Mouse (Mus musculus): Measurements from ENCODE around the gene Galk1. TPM values are rescaled to one million over a fixed set of nuclear protein-coding genes. Genes with fewer than 3 reads are reported as not detected.

Gene Galk1
- polyA plus RNA-seq, 2 experiments: 55.9 to 102 TPM

GRCm38 (mm10) chr11:115999538-116000143, 12.9 kb downstream of the Galk1 start:
- DNase-seq (ENCODE audit: low read depth in 3 of 3, low spot score in 3 of 3): peak in 2 of 3 experiments; percentile 53 to 55
- 7% methylated on average over 14 of the region's 14 CpGs for WGBS (ENCODE audit: insufficient replicate concordance)

GRCm38 (mm10) chr11:115999027-115999426, 13.5 kb downstream of the Galk1 start:
- 13% methylated on average over 7 of the region's 7 CpGs for WGBS (ENCODE audit: insufficient replicate concordance)
- Histone ChIP-seq H3K4me1 (replicated peaks; ENCODE audit: control insufficient read depth in 2 of 2, insufficient read depth in 2 of 2, low read length in 1 of 2) (peaks cover 0 to 2% of the 10 kb centered on the region in 2 experiments; a peak in 1 of 4 replicates), H3K4me2 (ENCODE audit: low read depth) (no peak overlapping the region), H3K9me3 (ENCODE audit: control insufficient read depth, low read length) (no peaks in the 10 kb centered on the region), H3K36me3 (replicated peaks; ENCODE audit: control insufficient read depth, insufficient read depth, low read depth) (no peaks in the 10 kb centered on the region), H3K4me3 (ENCODE audit: insufficient read depth in 1 of 2, low read depth in 2 of 2, low read length in 2 of 2) (no peak overlapping the region), H3K27ac (no peak overlapping the region), H3K27me3 (ENCODE audit: control insufficient read depth, insufficient read depth, low read length) (no peaks in the 10 kb centered on the region), H3K9ac (replicated peaks) (no peak overlapping the region)
- DNase-seq (ENCODE audit: low read depth in 3 of 3, low spot score in 3 of 3): no peak
- no peak for TF ChIP-seq EP300 (IDR thresholded peaks at IDR 0.05; ENCODE audit: low read depth)
- no peak for TF ChIP-seq CTCF (IDR thresholded peaks at IDR 0.05; ENCODE audit: low read depth)
- ATAC-seq (ENCODE audit: insufficient read depth): 0 out of 2 replicates have a peak, but pooled peaks have one; percentile 4

More at GRCm38 (mm10) chr11:115999538-116000143, 12.9 kb downstream of the Galk1 start:
- Histone ChIP-seq H3K4me2 (ENCODE audit: low read depth) (no peak overlapping the region), H3K27ac (no peak overlapping the region), H3K9me3 (ENCODE audit: control insufficient read depth, low read length) (no peaks in the 10 kb centered on the region), H3K27me3 (ENCODE audit: control insufficient read depth, insufficient read depth, low read length) (no peaks in the 10 kb centered on the region), H3K4me3 (ENCODE audit: insufficient read depth in 1 of 2, low read depth in 2 of 2, low read length in 2 of 2) (no peak overlapping the region), H3K4me1 (replicated peaks; ENCODE audit: control insufficient read depth in 2 of 2, insufficient read depth in 2 of 2, low read length in 1 of 2) (peaks cover 5% of the 10 kb centered on the region in 2 experiments; a peak in 3 of 4 replicates), H3K36me3 (replicated peaks; ENCODE audit: control insufficient read depth, insufficient read depth, low read depth) (no peaks in the 10 kb centered on the region), H3K9ac (replicated peaks) (no peak overlapping the region)
- ATAC-seq (ENCODE audit: insufficient read depth): 0 out of 2 replicates have a peak, but pooled peaks have one; percentile 23
- TF ChIP-seq EP300 (IDR thresholded peaks at IDR 0.05; ENCODE audit: low read depth) (no peak), CTCF (IDR thresholded peaks at IDR 0.05; ENCODE audit: low read depth) (peak; percentile 74)

GRCm38 (mm10) chr11:115997662-115998061, 14.9 kb downstream of the Galk1 start:
- no peak overlapping the region for H3K4me3 ChIP-seq (ENCODE audit: insufficient read depth in 1 of 2, low read depth in 2 of 2, low read length in 2 of 2)
- no peak overlapping the region for H3K4me2 ChIP-seq (ENCODE audit: low read depth)
- no peak overlapping the region for H3K27ac ChIP-seq
- no peaks in the 10 kb centered on the region for H3K36me3 ChIP-seq (replicated peaks; ENCODE audit: control insufficient read depth, insufficient read depth, low read depth)
- WGBS (ENCODE audit: insufficient replicate concordance): 74% methylated on average over 5 of the region's 5 CpGs
- no peaks in the 10 kb centered on the region for H3K9me3 ChIP-seq (ENCODE audit: control insufficient read depth, low read length)
- TF ChIP-seq EP300 (IDR thresholded peaks at IDR 0.05; ENCODE audit: low read depth) (no peak), CTCF (IDR thresholded peaks at IDR 0.05; ENCODE audit: low read depth) (no peak)
- H3K27me3 ChIP-seq (ENCODE audit: control insufficient read depth, insufficient read depth, low read length): no peaks in the 10 kb centered on the region
- peaks cover 0 to 2% of the 10 kb centered on the region in 2 experiments; a peak in 1 of 4 replicates for H3K4me1 ChIP-seq (replicated peaks; ENCODE audit: control insufficient read depth in 2 of 2, insufficient read depth in 2 of 2, low read length in 1 of 2)
- ATAC-seq (ENCODE audit: insufficient read depth): no peak
- no peak for DNase-seq (ENCODE audit: low read depth in 3 of 3, low spot score in 3 of 3)
- no peak overlapping the region for H3K9ac ChIP-seq (replicated peaks)

GRCm38 (mm10) chr11:115997047-115997446, 15.5 kb downstream of the Galk1 start:
- no peak for TF ChIP-seq CTCF (IDR thresholded peaks at IDR 0.05; ENCODE audit: low read depth)
- no peak for TF ChIP-seq EP300 (IDR thresholded peaks at IDR 0.05; ENCODE audit: low read depth)
- H3K9me3 ChIP-seq (ENCODE audit: control insufficient read depth, low read length): no peaks in the 10 kb centered on the region
- H3K4me3 ChIP-seq (ENCODE audit: insufficient read depth in 1 of 2, low read depth in 2 of 2, low read length in 2 of 2): no peak overlapping the region
- no peak overlapping the region for H3K27ac ChIP-seq
- DNase-seq (ENCODE audit: low read depth in 3 of 3, low spot score in 3 of 3) (no peak), ATAC-seq (ENCODE audit: insufficient read depth) (no peak)
- no peak overlapping the region for H3K4me2 ChIP-seq (ENCODE audit: low read depth)
- H3K36me3 ChIP-seq (replicated peaks; ENCODE audit: control insufficient read depth, insufficient read depth, low read depth): no peaks in the 10 kb centered on the region
- no peak overlapping the region for H3K9ac ChIP-seq (replicated peaks)
- no peaks in the 10 kb centered on the region for H3K27me3 ChIP-seq (ENCODE audit: control insufficient read depth, insufficient read depth, low read length)
- peaks cover 0 to 2% of the 10 kb centered on the region in 2 experiments; a peak in 1 of 4 replicates for H3K4me1 ChIP-seq (replicated peaks; ENCODE audit: control insufficient read depth in 2 of 2, insufficient read depth in 2 of 2, low read length in 1 of 2)
- 57% methylated on average over 4 of the region's 4 CpGs for WGBS (ENCODE audit: insufficient replicate concordance)

GRCm38 (mm10) chr11:115995256-115995655, 17.3 kb downstream of the Galk1 start:
- peaks cover 0 to 2% of the 10 kb centered on the region in 2 experiments; a peak in 1 of 4 replicates for H3K4me1 ChIP-seq (replicated peaks; ENCODE audit: control insufficient read depth in 2 of 2, insufficient read depth in 2 of 2, low read length in 1 of 2)
- no peak for ATAC-seq (ENCODE audit: insufficient read depth)
- H3K9me3 ChIP-seq (ENCODE audit: control insufficient read depth, low read length): no peaks in the 10 kb centered on the region
- H3K4me3 ChIP-seq (ENCODE audit: insufficient read depth in 1 of 2, low read depth in 2 of 2, low read length in 2 of 2): no peak overlapping the region
- H3K36me3 ChIP-seq (replicated peaks; ENCODE audit: control insufficient read depth, insufficient read depth, low read depth): no peaks in the 10 kb centered on the region
- no peak for DNase-seq (ENCODE audit: low read depth in 3 of 3, low spot score in 3 of 3)
- no peak overlapping the region for H3K9ac ChIP-seq (replicated peaks)
- no peak overlapping the region for H3K27ac ChIP-seq
- H3K4me2 ChIP-seq (ENCODE audit: low read depth): no peak overlapping the region
- 75% methylated on average over 3 of the region's 3 CpGs for WGBS (ENCODE audit: insufficient replicate concordance)
- H3K27me3 ChIP-seq (ENCODE audit: control insufficient read depth, insufficient read depth, low read length): no peaks in the 10 kb centered on the region
- TF ChIP-seq CTCF (IDR thresholded peaks at IDR 0.05; ENCODE audit: low read depth): no peak
- no peak for TF ChIP-seq EP300 (IDR thresholded peaks at IDR 0.05; ENCODE audit: low read depth)

Data from liver, embryonic 14.5 days (tissue).